Mouse (Mus musculus) cortical plate, adult 2 months (tissue): Measurements from ENCODE around the gene Cit.

ENCODE experiments used
- CTCF ChIP-seq: fragments of 200-500 bp; IDR thresholded peaks from 2 replicates; pipeline ENCODE4 v1.5.1; 2011; ENCODE audit warnings: mild to moderate bottlenecking, control low read depth, low read length; ENCODE audit not compliant: insufficient read depth; ENCODE audit errors: extremely low read depth
- POLR2A ChIP-seq: fragments of 200-500 bp; IDR thresholded peaks from 2 replicates; pipeline ENCODE4 v1.6.1; 2011; ENCODE audit warnings: mild to moderate bottlenecking, low read length, control low read depth; ENCODE audit not compliant: insufficient read depth; ENCODE audit errors: extremely low read depth

DNA sequence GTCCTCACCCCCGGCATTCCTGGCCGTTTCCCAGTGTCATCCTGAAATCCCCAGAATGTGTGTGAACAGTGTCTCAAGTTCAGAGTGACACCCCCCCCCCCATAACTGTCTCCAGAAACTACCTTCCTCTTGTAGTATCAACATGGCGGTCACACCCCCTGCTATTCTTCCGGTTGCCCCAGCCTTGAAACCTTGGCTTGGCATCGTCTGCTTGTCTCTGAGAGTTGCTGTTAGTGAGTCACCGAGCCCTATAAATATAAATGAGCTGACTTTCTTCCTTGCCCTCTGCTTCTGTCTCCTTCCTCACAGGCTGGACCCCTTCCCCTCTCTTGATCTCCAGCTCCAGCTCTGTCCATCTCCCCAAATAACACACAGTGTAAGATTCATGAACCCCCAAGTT, 92.5 kb downstream of the Cit start:
- TF ChIP-seq CTCF (no peak), POLR2A (no peak)
